Mouse (Mus musculus) MEL (cell line): ENCODE measurements around the gene Fam173b. TPM values are rescaled to one million over a fixed set of nuclear protein-coding genes. Genes with fewer than 3 reads are reported as not detected.

Experiments
- DNase-seq: peaks from one replicate; pipeline ENCODE4 v3.0.0; 2011; ENCODE audit warnings: low read depth, low spot score
- H3K27ac ChIP-seq: 2 replicates; pipeline ENCODE4 v1.5.1; 2012; ENCODE audit warnings: low read depth, mild to moderate bottlenecking, control low read depth, low read length, moderate library complexity; ENCODE audit not compliant: control insufficient read depth
- H3K27me3 ChIP-seq, 2 experiments: fragments of 150-350 bp in 1 of 2; sonication (generic) in 1 of 2; 2 replicates each; pipeline ENCODE4 v1.6.1; 2012; ENCODE audit warnings: low read length in 2 of 2, mild to moderate bottlenecking in 2 of 2, improper control_type of control experiment in 1 of 2, moderate library complexity in 1 of 2; ENCODE audit not compliant: insufficient read depth in 2 of 2, control insufficient read depth in 1 of 2
- H3K36me3 ChIP-seq, 2 experiments: 2 replicates each; pipeline ENCODE4 v1.6.1; 2012 to 2014; ENCODE audit warnings: low read length in 2 of 2, improper control_type of control experiment in 1 of 2, inconsistent platforms in 1 of 2, mild to moderate bottlenecking in 1 of 2; ENCODE audit not compliant: insufficient read depth in 2 of 2, control insufficient read depth in 1 of 2
- H3K4me1 ChIP-seq, 2 experiments: fragments of 150-350 bp in 1 of 2; sonication (generic) in 1 of 2; 2 replicates each; pipeline ENCODE4 v1.6.1; 2012; ENCODE audit warnings: low read length in 2 of 2, improper control_type of control experiment in 1 of 2, mild to moderate bottlenecking in 1 of 2; ENCODE audit not compliant: insufficient read depth in 2 of 2, control insufficient read depth in 1 of 2
- H3K4me3 ChIP-seq, 2 experiments: fragments of 150-350 bp in 1 of 2; sonication (generic) in 1 of 2; 2 replicates each; pipeline ENCODE4 v1.5.1; 2012; ENCODE audit warnings: low read depth in 2 of 2, low read length in 2 of 2, mild to moderate bottlenecking in 2 of 2, moderate library complexity in 2 of 2, control low read depth in 1 of 2, improper control_type of control experiment in 1 of 2; ENCODE audit not compliant: control insufficient read depth in 1 of 2, insufficient read depth in 1 of 2
- H3K79me2 ChIP-seq: 2 replicates; pipeline ENCODE4 v1.6.1; 2012; ENCODE audit warnings: mild to moderate bottlenecking, low read length, moderate library complexity; ENCODE audit not compliant: control insufficient read depth, poor library complexity, insufficient read depth
- H3K9ac ChIP-seq: 2 replicates; pipeline ENCODE4 v1.6.1; 2012; ENCODE audit warnings: low read depth, mild to moderate bottlenecking, control low read depth, low read length, moderate library complexity; ENCODE audit not compliant: control insufficient read depth, poor library complexity, severe bottlenecking
- H3K9me3 ChIP-seq: fragments of 150-350 bp; sonication (generic); replicated peaks from 2 replicates; pipeline ENCODE4 v1.6.1; 2012; ENCODE audit warnings: mild to moderate bottlenecking, low read length, improper control_type of control experiment, moderate library complexity; ENCODE audit not compliant: insufficient read depth
- BHLHE40 ChIP-seq: IDR thresholded peaks from 2 replicates; pipeline ENCODE4 v1.6.1; 2012; ENCODE audit warnings: low read depth, mild to moderate bottlenecking, inconsistent platforms, low read length, improper control_type of control experiment, borderline replicate concordance
- CHD1 ChIP-seq: IDR thresholded peaks from 2 replicates; pipeline ENCODE4 v1.6.1; 2012; ENCODE audit warnings: low read depth, mild to moderate bottlenecking, inconsistent platforms, low read length, improper control_type of control experiment
- CHD2 ChIP-seq: IDR thresholded peaks from 2 replicates; pipeline ENCODE4 v1.6.1; 2011; ENCODE audit warnings: low read length, improper control_type of control experiment
- CTCF ChIP-seq, 3 experiments: IDR thresholded peaks in 2 of 3; conservative IDR thresholded peaks in 1 of 3; 2 replicates each; pipeline ENCODE4 v1.5.1; 2011 to 2012; ENCODE audit warnings: low read length in 3 of 3, low read depth in 2 of 3, mild to moderate bottlenecking in 2 of 3, improper control_type of control experiment in 1 of 3, inconsistent platforms in 1 of 3, mixed read lengths in 1 of 3, moderate library complexity in 1 of 3; ENCODE audit not compliant: control insufficient read depth in 1 of 3, insufficient read depth in 1 of 3, poor library complexity in 1 of 3, severe bottlenecking in 1 of 3
- E2F4 ChIP-seq: IDR thresholded peaks from 2 replicates; pipeline ENCODE4 v1.6.1; 2011; ENCODE audit warnings: low read depth, low read length, improper control_type of control experiment, borderline replicate concordance
- ELF1 ChIP-seq: IDR thresholded peaks from 2 replicates; pipeline ENCODE4 v1.6.1; 2014; ENCODE audit warnings: low read depth, mild to moderate bottlenecking, inconsistent platforms, low read length, improper control_type of control experiment, moderate library complexity
- ETS1 ChIP-seq: IDR thresholded peaks from 2 replicates; pipeline ENCODE4 v1.6.1; 2012; ENCODE audit warnings: low read depth, mild to moderate bottlenecking, inconsistent platforms, low read length, improper control_type of control experiment, moderate library complexity
- GABPA ChIP-seq: IDR thresholded peaks from 2 replicates; pipeline ENCODE4 v1.6.1; 2012; ENCODE audit warnings: low read depth, mild to moderate bottlenecking, inconsistent platforms, low read length, improper control_type of control experiment, moderate library complexity
- HCFC1 ChIP-seq: IDR thresholded peaks from 2 replicates; pipeline ENCODE4 v1.6.1; 2012; ENCODE audit warnings: low read depth, mild to moderate bottlenecking, inconsistent platforms, low read length, improper control_type of control experiment, moderate library complexity
- KAT2A ChIP-seq: conservative IDR thresholded peaks from 2 replicates; pipeline ENCODE4 v1.6.1; 2012; ENCODE audit warnings: low read depth, low read length, improper control_type of control experiment, inconsistent platforms
- MAX ChIP-seq: IDR thresholded peaks from 2 replicates; pipeline ENCODE4 v1.6.1; 2011; ENCODE audit warnings: low read length, improper control_type of control experiment
- MAZ ChIP-seq: IDR thresholded peaks from 2 replicates; pipeline ENCODE4 v1.6.1; 2012; ENCODE audit warnings: low read depth, mild to moderate bottlenecking, inconsistent platforms, low read length, improper control_type of control experiment
- MEF2A ChIP-seq: IDR thresholded peaks from 2 replicates; pipeline ENCODE4 v1.6.1; 2014; ENCODE audit warnings: low read depth, mild to moderate bottlenecking, inconsistent platforms, low read length, improper control_type of control experiment; ENCODE audit not compliant: poor library complexity, insufficient replicate concordance, severe bottlenecking; ENCODE audit errors: extremely low read depth
- MXI1 ChIP-seq: IDR thresholded peaks from 2 replicates; pipeline ENCODE4 v1.6.1; 2011; ENCODE audit warnings: mild to moderate bottlenecking, low read depth, low read length, improper control_type of control experiment
- MYB ChIP-seq: IDR thresholded peaks from 2 replicates; pipeline ENCODE4 v1.6.1; 2011; ENCODE audit warnings: mild to moderate bottlenecking, low read depth, low read length, improper control_type of control experiment
- MYC ChIP-seq: IDR thresholded peaks from 2 replicates; pipeline ENCODE4 v1.6.1; 2011; ENCODE audit warnings: low read depth, mild to moderate bottlenecking, low read length, improper control_type of control experiment, moderate library complexity
- NRF1 ChIP-seq: IDR thresholded peaks from 2 replicates; pipeline ENCODE4 v1.6.1; 2014; ENCODE audit warnings: low read depth, mild to moderate bottlenecking, inconsistent platforms, low read length, improper control_type of control experiment, moderate library complexity; ENCODE audit not compliant: poor library complexity, insufficient read depth, severe bottlenecking
- POLR2AphosphoS2 ChIP-seq: IDR thresholded peaks from 2 replicates; pipeline ENCODE4 v1.6.1; 2011; ENCODE audit warnings: low read length, improper control_type of control experiment
- POLR2AphosphoS5 ChIP-seq: IDR thresholded peaks from 2 replicates; pipeline ENCODE4 v1.6.1; 2012; ENCODE audit warnings: low read depth, borderline replicate concordance, mild to moderate bottlenecking, inconsistent platforms, low read length, moderate library complexity, mixed read lengths
- RAD21 ChIP-seq: IDR thresholded peaks from 2 replicates; pipeline ENCODE4 v1.6.1; 2011; ENCODE audit warnings: mild to moderate bottlenecking, low read depth, low read length, improper control_type of control experiment
- RCOR1 ChIP-seq: IDR thresholded peaks from 2 replicates; pipeline ENCODE4 v1.6.1; 2012; ENCODE audit warnings: low read depth, mild to moderate bottlenecking, inconsistent platforms, low read length, improper control_type of control experiment
- TAL1 ChIP-seq: IDR thresholded peaks from 2 replicates; pipeline ENCODE4 v1.6.1; 2012; ENCODE audit warnings: mild to moderate bottlenecking, inconsistent platforms, low read length, moderate library complexity, mixed read lengths
- TBP ChIP-seq: IDR thresholded peaks from 2 replicates; pipeline ENCODE4 v1.8.0; 2011; ENCODE audit warnings: low read depth, low read length, improper control_type of control experiment
- TCF12 ChIP-seq: IDR thresholded peaks from 2 replicates; pipeline ENCODE4 v1.6.1; 2014; ENCODE audit warnings: low read depth, mild to moderate bottlenecking, inconsistent platforms, low read length, improper control_type of control experiment, moderate library complexity
- UBTF ChIP-seq: IDR thresholded peaks from 2 replicates; pipeline ENCODE4 v1.6.1; 2012; ENCODE audit warnings: low read depth, mild to moderate bottlenecking, inconsistent platforms, low read length, improper control_type of control experiment, moderate library complexity, borderline replicate concordance; ENCODE audit not compliant: insufficient read depth
- USF2 ChIP-seq, 2 experiments: IDR thresholded peaks; 2 replicates each; pipeline ENCODE4 v1.6.1; 2011 to 2012; ENCODE audit warnings: improper control_type of control experiment in 2 of 2, low read length in 2 of 2, borderline replicate concordance in 1 of 2, inconsistent platforms in 1 of 2, low read depth in 1 of 2, mild to moderate bottlenecking in 1 of 2; ENCODE audit not compliant: insufficient read depth in 1 of 2
- ZC3H11A ChIP-seq: IDR thresholded peaks from 2 replicates; pipeline ENCODE4 v1.6.1; 2012; ENCODE audit warnings: low read depth, mild to moderate bottlenecking, inconsistent platforms, low read length, improper control_type of control experiment
- ZKSCAN1 ChIP-seq: IDR thresholded peaks from 2 replicates; pipeline ENCODE4 v1.6.1; 2012; ENCODE audit warnings: low read depth, mild to moderate bottlenecking, inconsistent platforms, low read length, improper control_type of control experiment, moderate library complexity
- ZNF384 ChIP-seq: IDR thresholded peaks from 2 replicates; pipeline ENCODE4 v1.6.1; 2012; ENCODE audit warnings: low read depth, mild to moderate bottlenecking, inconsistent platforms, low read length, improper control_type of control experiment
- polyA plus RNA-seq, 2 experiments: library from polyadenylated mRNA; stranded (reverse) in 1 of 2; unstranded in 1 of 2; fragments of >175 nt in 1 of 2; fragments of >200 nt in 1 of 2; gene quantifications; 2 replicates each; pipeline versions ENCODE4 v1.2.1 to v1.2.4; 2012; ENCODE audit warnings: low replicate concordance in 2 of 2, low read depth in 1 of 2; ENCODE audit not compliant: insufficient read length in 2 of 2, insufficient read depth in 1 of 2, missing spikeins in 1 of 2
- total RNA-seq: library from RNA; depleted of rRNA; stranded (reverse); fragments of 300-350 nt; gene quantifications from 2 replicates; pipeline ENCODE4 v1.2.3, GENCODE M21; 2012

Fam173b gene
- total and polyA plus RNA-seq, 3 experiments: 21.0 to 29.2 TPM; not detected in 1

GRCm38 (mm10) chr15:31628180-31628579 lies 26.5 kb downstream of the Fam173b start:
- H3K4me1 ChIP-seq: no peaks in the 10 kb centered on the region
- no peaks in the 10 kb centered on the region for H3K79me2 ChIP-seq
- H3K27ac ChIP-seq: no peak overlapping the region
- no peak overlapping the region for H3K9ac ChIP-seq
- DNase-seq: no peak
- TF ChIP-seq POLR2AphosphoS5: no peak
- TF ChIP-seq HCFC1: no peak
- no peak for TF ChIP-seq ETS1
- TF ChIP-seq NRF1: no peak
- no peak for TF ChIP-seq BHLHE40
- no peak for TF ChIP-seq ELF1
- no peak for TF ChIP-seq ZC3H11A
- TF ChIP-seq UBTF: no peak
- TF ChIP-seq E2F4: no peak
- TF ChIP-seq TCF12: no peak
- TF ChIP-seq ZKSCAN1: no peak
- TF ChIP-seq MAZ: no peak
- TF ChIP-seq RAD21: no peak
- TF ChIP-seq MEF2A: no peak
- no peak for TF ChIP-seq KAT2A
- TF ChIP-seq CHD2: no peak
- TF ChIP-seq CTCF (IDR thresholded peaks at IDR 0.05 in 2 of 3, conservative IDR thresholded peaks at IDR 0.05 in 1 of 3; ENCODE audit: control insufficient read depth in 1 of 3, insufficient read depth in 1 of 3, low read depth in 2 of 3, low read length in 3 of 3, poor library complexity in 1 of 3, severe bottlenecking in 1 of 3): no peak
- TF ChIP-seq GABPA: no peak
- no peak for TF ChIP-seq ZNF384
- TF ChIP-seq, all 39 proteins: peak for 0
- Histone ChIP-seq H3K36me3 (no peaks in the 10 kb centered on the region), H3K4me3 (no peak overlapping the region), H3K9me3 (no peaks in the 10 kb centered on the region), H3K27me3 (peaks cover 0 to 1% of the 10 kb centered on the region in 2 experiments; a peak in 1 of 4 replicates)

DNA sequence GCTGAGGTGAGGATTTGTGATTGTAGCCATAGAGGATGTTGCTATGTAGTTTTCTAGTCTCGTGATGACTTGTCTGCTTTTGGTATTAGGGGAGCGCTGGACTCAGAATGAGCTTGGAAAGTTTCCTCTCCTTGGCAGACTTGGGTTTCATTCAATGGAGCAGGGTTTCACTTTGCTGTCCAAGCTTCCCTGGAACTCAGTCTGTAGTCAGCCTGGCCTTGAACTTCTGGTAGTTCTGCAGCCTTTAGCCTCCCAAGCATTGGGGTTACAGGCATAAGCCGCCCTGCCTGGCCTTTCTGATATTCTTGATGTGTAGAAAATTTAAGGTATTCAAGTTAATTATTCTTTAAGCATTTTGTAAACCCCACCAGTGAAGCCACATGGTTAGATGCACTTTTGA lies 27.9 kb downstream of the Fam173b start:
- no peaks in the 10 kb centered on the region for H3K4me1 ChIP-seq
- H3K9me3 ChIP-seq: no peaks in the 10 kb centered on the region
- H3K27me3 ChIP-seq: peaks cover 0 to 1% of the 10 kb centered on the region in 2 experiments; a peak in 1 of 4 replicates
- no peak overlapping the region for H3K27ac ChIP-seq
- H3K4me3 ChIP-seq: no peak overlapping the region
- H3K9ac ChIP-seq: no peak overlapping the region
- no peak for DNase-seq
- H3K79me2 ChIP-seq: no peaks in the 10 kb centered on the region
- TF ChIP-seq RCOR1 (no peak), TAL1 (no peak), MEF2A (no peak), POLR2AphosphoS2 (no peak), USF2 (IDR thresholded peaks at IDR 0.05; ENCODE audit: borderline replicate concordance in 1 of 2, insufficient read depth in 1 of 2, low read depth in 1 of 2, low read length in 2 of 2) (no peak), TBP (no peak), NRF1 (no peak), MAX (no peak), MYC (no peak), ZNF384 (no peak), UBTF (no peak), MXI1 (no peak), CHD1 (no peak), HCFC1 (no peak), KAT2A (no peak), E2F4 (no peak), TCF12 (no peak), RAD21 (no peak), ELF1 (no peak), MYB (no peak)
- H3K36me3 ChIP-seq: no peaks in the 10 kb centered on the region
